22 mouse cellular contexts compared by ENCODE assay signal in genomic region chr11:59486222-59486621, GRCm38 (mm10).
"Had no signal": no experiment of that assay in that cellular context is flagged by ENCODE, and none has a peak within 500 bp of the region (broad histone marks: within the 10 kb centered on the region; RNA-seq: fewer than 3 reads in every experiment).

No protein-coding gene starts in this region.

- ATAC-seq: hindbrain, postnatal 0 days; intestine, embryonic 16.5 days had no signal

- DNase-seq: gastrocnemius, postnatal 14 days; gastrocnemius, postnatal 36 days; heart, adult 2 months; heart, postnatal 14 days; heart, postnatal 36 days; kidney, adult 11 months; kidney, adult 2 months; kidney, postnatal 10 days; kidney, postnatal 25 days; kidney, postnatal 4 days; liver; liver, embryonic 13.5 days had no signal

- H3K27ac ChIP-seq: heart, adult 2 months; heart, embryonic 15.5 days; hindbrain, embryonic 13.5 days; hindbrain, embryonic 15.5 days; hindbrain, postnatal 0 days; layer of hippocampus, adult 2 months; limb, embryonic 10.5 days; limb, embryonic 12.5 days; liver, embryonic 13.5 days; liver, embryonic 15.5 days had no signal

- H3K4me3 ChIP-seq: heart, adult 2 months; heart, embryonic 12.5 days; heart, embryonic 15.5 days; hindbrain, embryonic 13.5 days; hindbrain, embryonic 15.5 days; layer of hippocampus, adult 2 months; limb, embryonic 10.5 days; limb, embryonic 12.5 days; liver, embryonic 13.5 days; liver, embryonic 15.5 days had no signal
